Mouse (Mus musculus) brain, embryonic 14.5 days (tissue): ENCODE data around the gene Bco1.

Experiments
- CTCF ChIP-seq: fragments of 200-500 bp; IDR thresholded peaks from 2 replicates; pipeline ENCODE4 v1.5.1; 2012; ENCODE audit warnings: inconsistent platforms, mild to moderate bottlenecking, moderate library complexity, borderline replicate concordance; ENCODE audit not compliant: insufficient read depth, insufficient read length; ENCODE audit errors: extremely low read depth
- POLR2A ChIP-seq: fragments of 200-500 bp; IDR thresholded peaks from 2 replicates; pipeline ENCODE4 v1.6.1; 2012; ENCODE audit warnings: mild to moderate bottlenecking, inconsistent platforms, borderline replicate concordance; ENCODE audit not compliant: poor library complexity, insufficient read depth, insufficient read length, severe bottlenecking; ENCODE audit errors: extremely low read depth

- TF ChIP-seq CTCF (no peak), POLR2A (no peak)
These were observed 2.0 kb downstream of the Bco1 start for GRCm38 (mm10) chr8:117097564-117098191.
